Mouse (Mus musculus): ENCODE data around the gene Mtch1. TPM values are rescaled to one million over a fixed set of nuclear protein-coding genes. Genes with fewer than 3 reads are reported as not detected.
"Not testable (repeated sequence)": the region's sequence is repeated elsewhere in the genome, so short reads cannot be mapped to it uniquely, and the experiment has no call there.

The Mtch1 gene
- total RNA-seq, 1 experiment from 2014 or later: 300 TPM

DNA sequence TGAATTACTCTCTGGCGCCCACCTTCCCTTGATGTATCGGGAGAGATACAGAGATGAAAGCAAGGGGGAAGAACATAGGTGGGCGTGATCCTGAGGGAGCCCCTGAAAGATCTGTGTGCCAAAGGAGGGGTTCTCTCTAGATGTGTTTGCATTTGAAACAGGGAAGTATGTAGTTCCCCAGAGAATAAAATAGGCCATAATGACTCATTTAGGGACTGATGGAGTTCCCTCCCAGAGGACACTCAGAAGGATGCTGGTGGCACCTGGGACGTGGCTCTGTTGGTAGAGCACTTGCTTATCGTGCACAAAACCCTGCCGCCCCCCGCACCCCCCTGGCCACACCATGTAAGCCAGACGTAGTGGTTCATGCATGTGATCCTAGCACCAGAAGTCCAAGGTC is 15.4 kb upstream of the Mtch1 start:
- DNase-seq: no peak

- no peak for DNase-seq
These were observed 14.4 kb upstream of the Mtch1 start for GRCm38 (mm10) chr17:29361982-29362691.

DNA sequence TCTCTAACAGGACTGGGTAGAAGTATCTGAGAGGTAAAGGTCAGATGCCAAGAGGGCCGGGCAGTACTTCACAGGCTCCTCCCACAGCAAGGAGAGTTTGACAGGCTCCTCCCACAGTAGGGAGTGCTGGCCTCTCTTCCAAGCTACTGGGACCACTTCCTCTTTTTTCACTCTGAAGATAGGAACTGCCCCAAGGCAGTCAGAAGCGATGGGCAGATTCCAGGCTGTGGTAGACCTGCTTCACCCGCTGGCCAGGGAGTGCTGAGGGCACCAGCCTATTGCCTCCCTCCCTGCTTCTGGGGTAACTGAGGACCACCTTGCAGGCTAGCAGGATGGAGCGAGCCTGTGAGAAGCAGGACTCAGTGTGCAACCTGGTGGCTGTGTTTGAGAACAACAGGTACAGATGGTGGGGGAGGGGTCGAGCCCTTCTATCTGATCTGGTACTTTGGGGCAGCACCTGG is 13.1 kb upstream of the Mtch1 start, which contains the start of gene Fgd2:
Fgd2 (plus strand) TSS at position 154 of the 461 bp plus-strand sequence.
- no peak for DNase-seq

DNA sequence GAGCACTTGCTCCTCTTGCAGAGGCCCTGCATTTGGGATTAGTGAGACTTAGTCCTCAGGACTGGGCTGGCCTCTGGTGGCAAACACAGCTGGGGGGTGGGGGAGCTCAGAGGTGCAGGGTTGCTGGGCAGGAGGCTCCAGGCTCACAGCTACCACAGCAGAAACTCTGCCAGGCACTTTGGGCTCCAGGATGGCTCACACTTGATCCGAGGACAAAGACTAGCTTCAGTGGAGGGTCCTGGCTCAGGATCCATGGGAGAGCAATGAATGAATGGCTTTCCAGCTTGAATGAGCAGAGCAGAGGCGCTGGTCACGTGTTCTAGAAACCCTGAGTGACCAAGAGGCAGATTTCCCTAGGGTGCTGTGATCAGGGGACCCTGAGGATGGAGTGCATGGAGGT is 11.2 kb upstream of the Mtch1 start:
- no peak for DNase-seq

DNA sequence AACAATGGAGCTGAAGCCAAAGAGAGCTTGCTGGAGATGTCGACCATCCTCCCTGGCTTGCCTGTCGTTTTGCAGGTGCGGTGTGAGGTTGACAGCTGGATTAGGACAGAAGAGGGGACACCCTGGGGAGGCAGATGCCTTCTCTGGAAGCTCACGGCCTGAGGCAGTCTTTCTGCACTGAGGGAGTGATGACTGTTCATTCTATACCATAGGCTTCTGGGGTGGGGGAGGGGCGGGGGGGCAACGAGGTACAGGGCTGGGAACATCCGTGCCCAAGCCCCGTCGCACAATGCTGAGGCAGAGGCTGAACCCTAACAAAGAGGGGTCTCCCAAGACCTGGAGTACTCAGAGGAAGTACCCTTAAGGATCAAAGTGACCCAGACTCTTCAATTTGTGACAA is 9.1 kb upstream of the Mtch1 start:
- no peak for DNase-seq

DNA sequence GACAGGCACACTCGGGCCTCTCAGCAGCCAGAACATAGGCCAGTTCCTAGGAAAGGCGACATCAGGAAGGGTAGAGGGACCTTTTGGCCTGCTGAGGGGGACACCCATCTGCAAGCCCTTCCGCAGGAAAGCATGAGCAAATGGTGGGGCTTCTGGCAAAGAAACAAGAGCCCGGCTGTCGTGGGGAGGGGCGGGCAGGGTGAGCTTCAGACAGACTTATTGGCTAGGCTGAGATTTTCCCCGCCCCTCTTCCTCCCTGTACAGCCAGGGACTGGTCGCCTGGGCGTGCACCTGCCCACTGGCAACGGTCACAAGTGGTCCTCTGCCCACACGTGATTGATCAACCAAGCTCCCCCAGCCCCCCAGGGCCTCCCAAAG is 8.7 kb upstream of the Mtch1 start:
- peak; percentile 91 for DNase-seq

- peak; percentile 88 for DNase-seq
These were observed 8.2 kb upstream of the Mtch1 start for GRCm38 (mm10) chr17:29355841-29356478.

DNA sequence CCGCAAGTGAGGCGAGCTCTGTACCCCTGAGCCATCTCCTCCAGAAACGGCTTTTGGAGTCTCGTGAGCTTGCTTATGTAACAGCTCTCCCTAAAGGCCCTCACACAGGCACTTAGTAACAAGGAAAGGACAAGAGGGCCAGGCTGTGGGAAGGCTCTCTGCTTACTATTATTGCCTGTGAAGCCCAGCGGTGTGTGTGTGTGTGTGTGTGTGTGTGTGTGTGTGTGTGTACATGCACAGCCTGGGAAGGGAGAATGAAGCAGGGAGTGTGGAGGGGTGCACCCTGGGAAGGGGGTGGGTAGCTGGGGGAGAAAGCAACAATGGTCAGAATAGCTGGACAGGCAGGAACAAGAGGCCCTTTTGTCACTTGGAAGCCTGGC is 7.7 kb upstream of the Mtch1 start:
- DNase-seq: peak; percentile 41

DNA sequence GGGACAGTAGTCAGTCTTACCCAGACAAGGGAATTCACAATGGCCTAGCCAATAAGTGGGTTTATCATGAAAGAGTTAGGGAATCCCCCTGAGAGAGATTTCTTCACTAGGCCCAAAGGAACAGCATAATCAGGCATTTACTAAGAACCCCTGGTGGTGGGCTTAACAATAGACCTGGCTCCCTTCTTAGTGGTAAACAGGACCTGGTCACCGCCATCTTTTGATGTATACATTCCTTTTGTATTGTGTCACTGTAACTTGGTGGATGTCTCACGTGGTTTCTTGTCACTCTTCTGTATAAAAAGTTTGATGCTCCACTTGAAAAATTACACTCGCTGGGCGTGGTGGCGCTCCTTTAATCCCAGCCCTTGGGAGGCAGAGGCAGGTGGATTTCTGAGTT is 3.3 kb upstream of the Mtch1 start:
- DNase-seq: not testable (repeated sequence)

DNA sequence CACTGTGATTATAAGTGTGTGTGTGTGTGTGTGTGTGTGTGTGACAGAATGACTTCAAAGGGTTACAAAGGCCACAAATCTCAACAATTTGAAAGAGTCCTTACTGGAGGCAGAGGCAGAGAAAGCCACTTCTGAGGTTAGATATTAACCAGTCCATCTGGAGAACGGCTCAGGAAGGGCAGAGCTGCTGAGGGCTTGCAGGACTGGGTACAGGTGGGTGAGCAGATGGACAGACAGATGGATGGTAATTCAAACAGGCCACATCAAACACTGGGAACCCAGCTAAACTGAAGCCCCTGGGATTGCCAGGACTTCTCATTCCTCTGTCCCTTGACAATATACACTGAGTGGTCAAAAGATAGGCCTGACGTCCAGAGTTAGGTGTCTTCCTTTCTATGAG is 1.3 kb upstream of the Mtch1 start:
- no peak for DNase-seq

DNA sequence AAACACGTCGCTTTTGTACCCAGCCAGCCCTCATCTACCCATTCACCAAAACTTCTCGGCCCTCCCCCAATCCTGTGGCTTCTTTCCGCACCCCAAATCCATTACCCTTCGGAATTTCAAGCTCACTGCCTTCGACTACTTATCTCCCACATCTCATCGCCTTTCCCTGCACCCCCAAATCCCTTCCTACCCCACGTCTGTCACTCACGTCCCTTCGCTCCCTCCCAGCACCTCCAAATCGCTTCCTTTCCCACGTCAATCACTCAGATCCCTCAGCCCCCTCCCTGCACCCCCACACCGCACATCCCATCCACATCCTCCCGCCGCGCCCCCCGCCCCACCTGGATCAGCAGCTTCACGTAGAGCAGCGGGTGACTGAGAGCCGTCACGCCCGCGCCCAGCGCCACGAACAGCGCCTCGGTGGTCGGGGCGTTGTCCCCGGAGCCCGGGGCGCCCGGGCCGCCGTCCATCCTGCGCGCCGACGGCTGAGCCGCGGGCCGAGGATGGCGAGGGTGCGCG is 549 bp downstream of the Mtch1 start:
- peak; percentile 43 for DNase-seq

DNA sequence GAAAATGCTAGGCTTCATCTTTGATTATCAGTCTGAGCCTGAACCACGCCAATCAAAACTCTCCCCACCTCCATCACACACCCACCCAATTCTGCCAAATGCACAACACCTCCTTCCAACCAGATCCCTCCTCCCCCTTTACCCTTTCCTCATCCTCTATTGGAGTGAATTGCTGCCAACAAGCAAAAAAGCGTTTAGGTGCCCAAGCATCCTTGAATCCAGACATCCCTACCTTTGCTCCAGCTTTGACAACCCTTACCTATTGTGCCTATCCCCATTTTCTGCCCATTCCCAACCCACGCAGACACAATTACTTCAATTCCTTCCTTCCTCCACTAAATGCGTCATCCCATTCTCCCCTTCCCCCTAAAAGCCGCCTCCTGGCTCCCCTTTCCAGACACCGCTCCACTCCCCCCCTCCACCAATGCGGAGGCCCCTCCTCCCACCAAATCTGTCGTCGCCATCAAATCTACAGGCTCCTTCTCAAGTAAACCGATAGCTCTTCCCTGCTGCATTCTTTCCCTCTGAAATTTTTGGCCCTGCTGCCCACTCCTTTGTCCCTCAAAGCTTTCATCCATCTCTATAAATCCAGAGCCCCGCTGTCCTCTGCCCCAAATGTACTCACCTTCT is 1.1 kb downstream of the Mtch1 start:
- peak; percentile 61 for DNase-seq

GRCm38 (mm10) chr17:29345272-29345671 is 2.5 kb downstream of the Mtch1 start:
- peak; percentile 3 for DNase-seq

DNA sequence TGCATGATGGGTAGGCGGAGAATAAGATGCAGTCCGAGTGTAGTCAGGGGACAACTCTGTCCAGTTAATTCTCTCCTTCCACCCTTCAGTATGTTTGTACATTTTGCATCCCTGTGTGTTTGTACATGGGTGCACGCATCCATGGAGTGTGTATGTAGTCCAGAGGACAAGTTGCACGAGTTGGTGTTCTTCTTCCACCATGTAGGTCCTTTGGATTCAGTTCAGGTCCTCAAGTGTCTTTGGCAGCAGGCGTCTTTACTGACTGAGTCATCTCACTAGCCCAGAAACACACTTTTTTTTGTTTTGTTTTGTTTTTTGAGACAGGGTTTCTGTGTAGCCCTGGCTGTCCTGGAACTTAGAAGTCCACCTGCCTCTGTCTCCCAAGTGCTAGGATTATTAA is 4.5 kb downstream of the Mtch1 start:
- no peak for DNase-seq

DNA sequence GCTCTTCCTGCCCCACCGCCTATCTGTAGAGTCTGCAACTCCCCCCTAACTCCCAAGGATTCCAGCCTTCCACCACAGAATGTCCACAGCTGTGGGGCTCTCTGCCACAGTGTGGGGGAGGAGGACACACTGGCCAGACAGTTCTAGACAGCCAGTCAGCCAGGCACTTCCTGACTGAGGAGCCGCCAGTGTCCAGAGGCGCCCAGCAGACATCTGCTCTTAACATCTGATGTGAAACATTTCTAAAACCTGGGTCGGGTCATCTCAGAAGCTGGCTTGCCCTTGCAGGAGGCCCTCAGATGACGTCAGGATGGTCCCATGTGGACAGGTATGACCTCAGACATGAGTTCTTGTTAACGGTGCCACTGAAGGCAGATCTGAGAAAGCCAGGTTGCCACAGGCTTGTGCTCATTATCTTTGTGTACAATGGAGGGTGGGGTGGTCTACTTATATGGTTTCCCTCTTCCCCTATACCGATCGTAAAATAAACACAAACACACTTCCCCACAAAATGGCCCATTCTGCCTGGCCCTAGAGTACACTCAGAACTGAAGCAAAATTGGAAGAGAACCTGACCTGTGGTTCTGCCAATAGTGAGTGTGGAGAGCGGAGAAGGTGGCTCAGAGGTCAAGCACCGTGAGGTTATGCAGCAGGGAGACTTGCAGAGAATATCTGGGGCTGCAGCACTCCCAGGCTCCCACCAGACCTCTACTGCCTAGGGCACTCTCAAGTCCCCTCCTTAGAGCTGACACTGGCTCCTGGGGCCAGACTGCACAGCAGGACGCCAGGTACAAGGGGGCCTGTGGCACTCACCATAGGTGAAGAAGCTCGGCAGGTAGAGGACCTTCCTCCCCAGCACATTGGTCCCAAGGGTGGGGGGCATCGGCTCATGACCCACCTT is 5.5 kb downstream of the Mtch1 start:
- peak; percentile 51 for DNase-seq

DNA sequence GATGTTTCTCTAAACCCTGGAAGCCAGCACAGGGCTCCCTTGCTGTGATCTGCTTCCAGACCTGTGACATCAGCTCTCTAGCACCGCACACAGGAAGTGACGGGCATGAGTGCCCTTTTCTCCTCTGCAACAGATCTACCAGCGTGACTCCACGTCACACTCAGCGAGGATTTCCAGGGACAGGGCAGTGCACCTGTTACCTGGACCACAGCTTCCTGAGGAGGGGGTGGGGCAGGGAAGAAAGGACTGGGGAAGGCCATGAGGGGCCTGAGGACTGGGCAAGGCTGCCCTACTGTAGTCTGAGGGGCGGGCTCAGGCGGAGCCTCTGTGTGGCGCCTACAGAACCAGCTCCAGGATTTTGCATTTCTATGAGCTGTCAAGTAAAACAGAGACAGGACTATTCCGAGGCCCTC is 6.1 kb downstream of the Mtch1 start:
- peak; percentile 72 for DNase-seq

DNA sequence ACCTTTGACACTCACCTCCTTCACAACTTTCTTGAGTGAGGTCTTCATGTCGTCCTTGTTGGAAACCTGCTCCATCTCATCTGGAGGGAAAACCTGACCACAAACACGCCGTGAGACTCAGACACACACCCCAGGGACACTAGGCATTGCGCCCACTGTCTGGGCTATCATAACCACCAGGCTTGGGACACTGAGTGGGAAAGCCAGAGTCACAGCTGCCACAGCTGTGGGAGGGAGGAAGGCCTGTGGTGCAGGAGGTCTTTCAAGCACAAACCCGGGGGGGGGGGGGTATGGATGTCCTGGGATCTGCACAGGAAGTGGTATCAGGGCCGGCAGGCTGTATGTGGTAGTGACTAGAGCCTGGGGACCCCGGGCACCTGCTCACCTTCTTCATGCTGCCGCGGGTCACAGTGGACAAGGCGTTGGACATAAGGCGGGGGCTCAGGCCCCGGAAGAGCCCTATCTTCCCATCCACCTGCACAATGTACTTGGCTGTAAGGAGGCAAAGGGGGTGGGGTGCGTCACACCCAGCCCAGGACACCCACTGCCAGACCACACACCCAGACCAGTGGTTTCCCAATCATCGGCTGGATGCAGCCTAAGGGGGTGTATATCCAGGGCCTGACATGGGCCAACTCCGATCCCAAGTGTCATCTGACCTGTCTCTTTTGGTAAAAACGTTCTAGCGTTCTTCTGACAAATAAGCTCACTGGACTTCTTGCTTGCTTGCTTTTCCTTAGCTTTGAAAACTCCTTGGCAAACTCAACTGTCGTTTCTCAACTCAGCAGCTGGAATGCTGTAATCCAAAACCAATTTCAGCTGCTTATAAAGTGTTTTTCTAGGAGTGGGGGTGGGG is 7.1 kb downstream of the Mtch1 start:
- peak; percentile 15 for DNase-seq

GRCm38 (mm10) chr17:29339170-29339768 is 8.5 kb downstream of the Mtch1 start:
- peak; percentile 70 for DNase-seq

- peak; percentile 52 for DNase-seq
These were observed 9.5 kb downstream of the Mtch1 start for GRCm38 (mm10) chr17:29337979-29338823.

Measured in adrenal gland, postnatal 14 days (tissue).